Mouse (Mus musculus) CD8-positive naive resting alpha-beta T cell, adult 57 days (primary cell): Measurements from ENCODE around the gene Pde4d. TPM values are rescaled to one million over a fixed set of nuclear protein-coding genes. Genes with fewer than 3 reads are reported as not detected.

ENCODE experiments used
- total RNA-seq: library from RNA; stranded (reverse); gene quantifications from one replicate; pipeline ENCODE4 v1.2.4, GENCODE M21; 2023

Pde4d gene
- 90.0 TPM for total RNA-seq

GRCm38 (mm10) chr13:108449116-108450097, at the start of gene Pde4d:
Gene Pde4d (plus strand): TSS chr13:108449948.

Other genes with a start within 250 kb of the Pde4d start
- 6.4 TPM for gene Elovl7, start 235.5 kb upstream of the Pde4d start, total RNA-seq
- 8.8 TPM for gene Depdc1b, start 133.6 kb upstream of the Pde4d start, total RNA-seq